Mouse (Mus musculus): ENCODE results near the gene Olfr876. TPM values are rescaled to one million over a fixed set of nuclear protein-coding genes. Genes with fewer than 3 reads are reported as not detected.
A peak's percentile ranks its signal among the peaks of the same experiment; 100 is the strongest.
"Not testable (repeated sequence)": the region's sequence is repeated elsewhere in the genome, so short reads cannot be mapped to it uniquely, and the experiment has no call there.

Olfr876 gene
- polyA plus RNA-seq (2016; fragmentation: Nextera tagmentation; extraction: Ambion mirVana): not detected in 2 replicates

GRCm38 (mm10) chr9:37802731-37803130 is at the start of gene Olfr876:
Gene Olfr876, plus strand, starts transcription at chr9:37803031.
- no peak within 1 kb of the TSS for H3K4me2 ChIP-seq (replicated peaks)
- no peak within 1 kb of the TSS for H3K9ac ChIP-seq
- no peaks in the 10 kb centered on the region for H3K27me3 ChIP-seq
- no peak within 1 kb of the TSS for H3K4me3 ChIP-seq
- no peaks in the 10 kb centered on the region for H3K4me1 ChIP-seq
- no peaks in the 10 kb centered on the region for H3K9me3 ChIP-seq
- no peak for ATAC-seq (ENCODE audit: insufficient number of reproducible peaks, insufficient read depth, low FRiP score, low TSS enrichment)
- H3K36me3 ChIP-seq: no peaks in the 10 kb centered on the region
- no peak within 1 kb of the TSS for H3K27ac ChIP-seq

DNA sequence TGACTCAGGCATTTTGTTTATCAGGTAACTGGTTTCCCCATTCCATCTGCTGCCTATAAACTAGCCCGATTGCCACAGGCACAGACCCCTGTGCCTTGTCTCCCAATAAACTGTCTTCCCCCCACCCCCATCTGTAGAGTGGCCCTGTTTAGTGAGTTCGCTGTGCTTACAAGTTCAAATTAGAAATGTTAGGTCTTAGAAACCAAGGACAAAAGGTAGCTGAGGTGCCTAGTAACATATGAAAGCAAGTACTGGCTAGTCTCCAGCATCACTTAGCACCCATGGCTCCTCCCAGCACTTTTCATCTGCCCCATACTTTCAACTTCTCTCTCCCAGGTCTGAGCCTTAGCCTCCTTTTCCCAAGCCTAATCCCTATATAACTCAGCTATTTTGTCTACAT is 41.1 kb upstream of the Olfr876 start:
- H3K36me3 ChIP-seq: no peaks in the 10 kb centered on the region
- no peaks in the 10 kb centered on the region for H3K9me3 ChIP-seq
- H3K4me2 ChIP-seq (replicated peaks): no peak overlapping the region
- H3K27me3 ChIP-seq: no peaks in the 10 kb centered on the region
- no peaks in the 10 kb centered on the region for H3K4me1 ChIP-seq
- 89% methylated on average over 2 of the region's 2 CpGs for WGBS
- H3K4me3 ChIP-seq: no peak overlapping the region
- no peak for ATAC-seq (ENCODE audit: insufficient number of reproducible peaks, insufficient read depth, low FRiP score, low TSS enrichment)
- H3K27ac ChIP-seq: no peak overlapping the region
- H3K9ac ChIP-seq: no peak overlapping the region

GRCm38 (mm10) chr9:37762541-37762940 is 40.3 kb upstream of the Olfr876 start:
- no peak overlapping the region for H3K9ac ChIP-seq
- no peak overlapping the region for H3K4me2 ChIP-seq (replicated peaks)
- no peak for ATAC-seq (ENCODE audit: insufficient number of reproducible peaks, insufficient read depth, low FRiP score, low TSS enrichment)
- H3K27me3 ChIP-seq: no peaks in the 10 kb centered on the region
- H3K27ac ChIP-seq: no peak overlapping the region
- H3K4me3 ChIP-seq: no peak overlapping the region
- H3K36me3 ChIP-seq: no peaks in the 10 kb centered on the region
- no peaks in the 10 kb centered on the region for H3K9me3 ChIP-seq
- no peaks in the 10 kb centered on the region for H3K4me1 ChIP-seq
- 54% methylated on average over 2 of the region's 2 CpGs for WGBS

- no peaks in the 10 kb centered on the region for H3K27me3 ChIP-seq
- no peak for ATAC-seq (ENCODE audit: insufficient number of reproducible peaks, insufficient read depth, low FRiP score, low TSS enrichment)
- H3K9ac ChIP-seq: no peak overlapping the region
- H3K27ac ChIP-seq: no peak overlapping the region
- no peaks in the 10 kb centered on the region for H3K36me3 ChIP-seq
- H3K4me3 ChIP-seq: no peak overlapping the region
- WGBS: 71% methylated on average over 2 of the region's 2 CpGs
- H3K4me2 ChIP-seq (replicated peaks): no peak overlapping the region
- H3K9me3 ChIP-seq: no peaks in the 10 kb centered on the region
- H3K4me1 ChIP-seq: no peaks in the 10 kb centered on the region
Observed at GRCm38 (mm10) chr9:37770661-37771060, 32.2 kb upstream of the Olfr876 start.

DNA sequence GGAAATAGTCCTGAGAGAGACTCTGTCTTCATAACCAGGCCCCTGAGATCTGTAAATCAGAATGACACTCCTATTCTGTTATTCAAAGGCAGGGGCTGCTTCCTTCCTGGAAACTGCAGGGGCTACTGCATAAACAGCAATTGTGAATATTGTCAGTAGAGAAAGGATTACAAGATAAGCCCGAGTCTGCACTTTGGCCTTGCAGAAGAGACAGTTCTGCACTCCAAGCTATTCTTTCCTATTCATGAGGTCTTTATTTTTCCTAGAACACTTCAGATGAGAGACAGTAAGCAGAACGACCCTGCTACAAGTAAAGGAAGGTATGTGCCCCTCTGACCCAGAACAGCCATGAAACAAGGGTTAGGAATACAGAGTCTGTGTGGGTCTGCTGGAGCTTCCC is 31.1 kb upstream of the Olfr876 start, which contains the start of gene Olfr875:
Gene Olfr875 (plus strand): TSS at position 99 of the 400 bp plus-strand sequence.
- ATAC-seq (ENCODE audit: insufficient number of reproducible peaks, insufficient read depth, low FRiP score, low TSS enrichment): no peak
- Histone ChIP-seq H3K27me3 (no peaks in the 10 kb centered on the region), H3K9me3 (no peaks in the 10 kb centered on the region), H3K27ac (no peak within 1 kb of the TSS), H3K4me1 (no peaks in the 10 kb centered on the region), H3K9ac (no peak within 1 kb of the TSS), H3K36me3 (no peaks in the 10 kb centered on the region), H3K4me2 (replicated peaks) (no peak within 1 kb of the TSS), H3K4me3 (no peak within 1 kb of the TSS)
- 34% methylated on average over 2 of the region's 2 CpGs for WGBS

DNA sequence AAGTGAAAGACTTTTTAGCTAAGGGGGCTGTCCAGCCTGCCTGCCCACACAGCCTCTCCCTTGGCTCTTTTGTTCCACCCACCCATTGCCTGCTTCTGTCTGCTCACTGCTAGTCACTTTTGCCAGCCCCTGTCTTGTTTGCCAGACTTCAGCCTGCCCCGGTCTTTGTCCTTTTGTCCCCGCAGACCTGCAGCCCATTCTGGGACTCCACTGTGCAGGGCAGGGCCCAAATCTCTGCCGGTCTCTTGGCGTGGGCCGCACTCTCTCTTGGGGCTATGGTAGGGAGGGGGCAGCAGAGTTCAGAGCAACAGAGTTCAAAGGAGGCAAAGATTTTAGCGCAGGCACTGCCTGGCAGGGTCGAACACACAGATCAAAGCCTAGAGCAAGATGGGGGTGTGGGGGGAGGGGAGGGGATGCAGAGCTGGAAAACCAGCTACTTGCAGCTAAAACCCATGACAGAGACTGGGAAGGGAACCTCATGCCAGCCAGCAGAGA is 20.0 kb upstream of the Olfr876 start:
- no peaks in the 10 kb centered on the region for H3K36me3 ChIP-seq
- 3% methylated on average over 7 of the region's 7 CpGs for WGBS
- peak overlapping the region; percentile 30 for H3K4me3 ChIP-seq
- peak overlapping the region; percentile 49 for H3K4me2 ChIP-seq (replicated peaks)
- peak; percentile 84 for ATAC-seq (ENCODE audit: insufficient number of reproducible peaks, insufficient read depth, low FRiP score, low TSS enrichment)
- peak overlapping the region; percentile 80; the same call in 1 of the 2 replicates for H3K27ac ChIP-seq
- peak overlapping the region; percentile 33; the same call in 1 of the 2 replicates for H3K9ac ChIP-seq
- peaks cover 6% of the 10 kb centered on the region; the same call in 1 of the 2 replicates for H3K4me1 ChIP-seq
- no peaks in the 10 kb centered on the region for H3K9me3 ChIP-seq
- no peaks in the 10 kb centered on the region for H3K27me3 ChIP-seq

DNA sequence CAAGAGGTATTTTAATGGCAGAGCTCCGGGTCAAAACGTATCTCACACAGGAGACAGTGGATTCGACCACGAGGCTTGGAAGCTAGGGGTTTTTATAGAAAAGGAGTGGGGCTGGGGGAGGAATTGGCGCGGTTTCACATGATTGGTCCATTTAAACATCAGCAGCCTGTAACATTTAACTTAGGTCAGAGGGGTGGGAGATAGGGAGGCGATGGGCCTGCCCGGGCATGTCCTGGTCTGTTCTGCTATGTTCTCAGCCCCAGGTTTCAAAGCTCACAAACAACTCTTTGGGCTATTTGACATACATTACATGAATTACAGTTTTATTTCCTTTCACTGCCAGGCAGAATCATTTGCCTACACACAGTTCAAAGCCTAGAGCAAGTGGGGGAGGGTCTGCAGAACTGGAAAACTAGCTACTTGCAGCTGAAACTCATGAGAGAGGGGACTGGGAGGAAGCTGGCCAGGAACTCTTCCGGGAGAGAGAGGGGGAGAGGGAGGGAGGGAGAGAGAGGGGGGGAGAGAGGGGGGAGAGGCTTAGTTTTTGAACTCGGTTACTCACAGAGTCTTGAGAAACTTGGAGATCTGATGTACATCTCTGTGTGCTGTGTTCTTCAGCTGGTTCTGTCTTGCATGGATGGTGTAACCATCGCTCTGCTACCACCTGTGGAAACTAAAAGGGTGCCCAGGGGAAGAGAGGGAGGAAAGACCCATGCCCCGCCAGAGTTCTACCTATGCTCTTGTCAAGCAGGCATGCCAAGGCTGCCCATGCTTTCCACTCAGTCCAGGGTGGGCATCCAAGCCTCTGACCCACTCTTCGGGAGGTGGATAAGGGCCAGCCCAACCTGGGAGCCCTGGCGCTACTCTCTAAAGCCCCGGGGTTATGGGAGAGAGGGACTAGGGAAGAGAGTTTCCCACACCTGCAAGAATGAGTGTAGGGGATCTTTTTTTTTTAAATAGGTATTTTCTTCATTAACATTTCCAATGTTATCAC is 19.1 kb upstream of the Olfr876 start:
- not testable (repeated sequence) for H3K27me3 ChIP-seq, H3K27ac ChIP-seq, H3K9ac ChIP-seq, H3K36me3 ChIP-seq, H3K9me3 ChIP-seq, H3K4me1 ChIP-seq
- WGBS: 51% methylated on average over 13 of the region's 15 CpGs
- H3K4me3 ChIP-seq: peak overlapping the region; percentile 30; the same call in 1 of the 2 replicates
- peak overlapping the region; percentile 49 for H3K4me2 ChIP-seq (replicated peaks)
- peak; percentile 69 for ATAC-seq (ENCODE audit: insufficient number of reproducible peaks, insufficient read depth, low FRiP score, low TSS enrichment)

GRCm38 (mm10) chr9:37786411-37786810 is 16.4 kb upstream of the Olfr876 start:
- Histone ChIP-seq H3K27ac (no peak overlapping the region), H3K9ac (no peak overlapping the region), H3K4me1 (peaks cover 6% of the 10 kb centered on the region; the same call in 1 of the 2 replicates), H3K9me3 (no peaks in the 10 kb centered on the region), H3K27me3 (no peaks in the 10 kb centered on the region), H3K4me3 (no peak overlapping the region), H3K36me3 (no peaks in the 10 kb centered on the region), H3K4me2 (replicated peaks) (no peak overlapping the region)
- no peak for ATAC-seq (ENCODE audit: insufficient number of reproducible peaks, insufficient read depth, low FRiP score, low TSS enrichment)
- 78% methylated on average over 2 of the region's 2 CpGs for WGBS

GRCm38 (mm10) chr9:37802055-37802454 is 776 bp upstream of the Olfr876 start:
- Histone ChIP-seq H3K36me3 (no peaks in the 10 kb centered on the region), H3K9me3 (no peaks in the 10 kb centered on the region), H3K4me1 (no peaks in the 10 kb centered on the region), H3K4me2 (replicated peaks) (no peak overlapping the region), H3K9ac (no peak overlapping the region), H3K27ac (no peak overlapping the region), H3K27me3 (no peaks in the 10 kb centered on the region), H3K4me3 (no peak overlapping the region)
- WGBS: 67% methylated on average over 4 of the region's 4 CpGs
- no peak for ATAC-seq (ENCODE audit: insufficient number of reproducible peaks, insufficient read depth, low FRiP score, low TSS enrichment)

- no peaks in the 10 kb centered on the region for H3K36me3 ChIP-seq
- H3K4me3 ChIP-seq: no peak overlapping the region
- no peak overlapping the region for H3K4me2 ChIP-seq (replicated peaks)
- H3K9ac ChIP-seq: no peak overlapping the region
- no peak for ATAC-seq (ENCODE audit: insufficient number of reproducible peaks, insufficient read depth, low FRiP score, low TSS enrichment)
- H3K4me1 ChIP-seq: no peaks in the 10 kb centered on the region
- H3K9me3 ChIP-seq: no peaks in the 10 kb centered on the region
- no peak overlapping the region for H3K27ac ChIP-seq
- H3K27me3 ChIP-seq: no peaks in the 10 kb centered on the region
Observed at GRCm38 (mm10) chr9:37807235-37807634, 4.4 kb downstream of the Olfr876 start.

- H3K36me3 ChIP-seq: no peaks in the 10 kb centered on the region
- no peak overlapping the region for H3K27ac ChIP-seq
- no peak overlapping the region for H3K4me2 ChIP-seq (replicated peaks)
- H3K9ac ChIP-seq: no peak overlapping the region
- H3K27me3 ChIP-seq: no peaks in the 10 kb centered on the region
- no peak overlapping the region for H3K4me3 ChIP-seq
- no peaks in the 10 kb centered on the region for H3K4me1 ChIP-seq
- WGBS: 86% methylated on average over 3 of the region's 3 CpGs
- ATAC-seq (ENCODE audit: insufficient number of reproducible peaks, insufficient read depth, low FRiP score, low TSS enrichment): no peak
- no peaks in the 10 kb centered on the region for H3K9me3 ChIP-seq
Observed at GRCm38 (mm10) chr9:37808456-37808855, 5.6 kb downstream of the Olfr876 start.

DNA sequence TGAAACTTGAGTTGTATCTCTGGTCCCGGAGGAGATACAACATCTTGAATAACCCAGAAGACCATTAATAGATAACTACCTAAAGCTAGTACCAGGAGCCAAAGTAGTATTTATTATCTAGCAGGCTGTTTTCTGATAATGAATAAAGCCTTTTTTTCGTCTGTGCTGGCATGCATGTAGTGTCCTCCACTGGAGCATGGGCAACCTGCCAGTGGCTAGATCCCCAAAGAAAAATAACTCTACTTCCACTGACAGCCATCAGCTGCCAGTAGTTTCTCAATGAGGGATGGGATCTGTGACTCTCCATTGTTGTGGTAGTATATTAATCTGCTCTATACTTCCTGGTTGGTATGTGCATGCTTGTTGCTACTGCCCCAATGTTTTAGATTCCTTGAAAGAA is 6.1 kb downstream of the Olfr876 start:
- no peak overlapping the region for H3K9ac ChIP-seq

More for the DNA sequence above, 6.1 kb downstream of the Olfr876 start:
- H3K9me3 ChIP-seq: no peaks in the 10 kb centered on the region
- H3K4me2 ChIP-seq (replicated peaks): no peak overlapping the region
- H3K27ac ChIP-seq: no peak overlapping the region
- H3K27me3 ChIP-seq: no peaks in the 10 kb centered on the region
- 81% methylated on average over 2 of the region's 2 CpGs for WGBS
- H3K36me3 ChIP-seq: no peaks in the 10 kb centered on the region
- H3K4me3 ChIP-seq: no peak overlapping the region
- H3K4me1 ChIP-seq: no peaks in the 10 kb centered on the region
- ATAC-seq (ENCODE audit: insufficient number of reproducible peaks, insufficient read depth, low FRiP score, low TSS enrichment): no peak
